Mouse (Mus musculus) effector memory CD4-positive, alpha-beta T cell, adult 7 months (primary cell): ENCODE measurements around the gene Rbm5. TPM values are rescaled to one million over a fixed set of nuclear protein-coding genes. Genes with fewer than 3 reads are reported as not detected.

Experiments
- polyA plus RNA-seq: library from polyadenylated mRNA; unstranded; fragments of 100-300 nt; shearing (Covaris generic); gene quantifications from one replicate; pipeline ENCODE4 v1.2.1, GENCODE M21; 2017

The Rbm5 gene
- 229 TPM for polyA plus RNA-seq

GRCm38 (mm10) chr9:107770374-107771290 lies at the start of gene Rbm5:
Rbm5 (minus strand) TSS chr9:107770996.

GRCm38 (mm10) chr9:107709697-107710483 lies 60.9 kb downstream of the Rbm5 start, which contains the start of gene Sema3f:
Sema3f (minus strand) TSS chr9:107710475.

Other genes with a start within 250 kb of the Rbm5 start
- 67.0 TPM for gene Tmem115, start 237.1 kb downstream of the Rbm5 start, polyA plus RNA-seq
- 25.0 TPM for gene Cyb561d2, start 228.8 kb downstream of the Rbm5 start, polyA plus RNA-seq
- gene Nprl2, start 228.8 kb downstream of the Rbm5 start, polyA plus RNA-seq = 57.8 TPM
- 1.2 TPM for gene Zmynd10, start 223.7 kb downstream of the Rbm5 start, polyA plus RNA-seq
- 112 TPM for gene Rassf1, start 219.4 kb downstream of the Rbm5 start, polyA plus RNA-seq
- gene Tusc2, start 207.7 kb downstream of the Rbm5 start, polyA plus RNA-seq = 39.9 TPM
- gene Hyal2, start 203.1 kb downstream of the Rbm5 start, polyA plus RNA-seq = 3.0 TPM
- gene Hyal1, start 194.1 kb downstream of the Rbm5 start, polyA plus RNA-seq = 2.7 TPM
- 9.8 TPM for gene Naa80, start 192.1 kb downstream of the Rbm5 start, polyA plus RNA-seq
- 1.5 TPM for gene Hyal3, start 190.2 kb downstream of the Rbm5 start, polyA plus RNA-seq
- gene Ifrd2, start 183.4 kb downstream of the Rbm5 start, polyA plus RNA-seq = 17.4 TPM
- gene Sema3b, start 161.8 kb downstream of the Rbm5 start, polyA plus RNA-seq = 0.15 TPM
- 578 TPM for gene Gnai2, start 135.6 kb downstream of the Rbm5 start, polyA plus RNA-seq
- gene Slc38a3, start 101.5 kb downstream of the Rbm5 start, polyA plus RNA-seq = not detected
- gene Gnat1, start 91.3 kb downstream of the Rbm5 start, polyA plus RNA-seq = 3.6 TPM
- not detected for gene Sema3f, start 60.5 kb downstream of the Rbm5 start, polyA plus RNA-seq
- 107 TPM for gene Rbm6, start 102.2 kb upstream of the Rbm5 start, polyA plus RNA-seq
- 18.4 TPM for gene Mon1a, start 117.2 kb upstream of the Rbm5 start, polyA plus RNA-seq
- 0.16 TPM for gene Mst1r, start 135.9 kb upstream of the Rbm5 start, polyA plus RNA-seq
- not detected for gene Actl11, start 157.5 kb upstream of the Rbm5 start, polyA plus RNA-seq
- 0.57 TPM for gene Camkv, start 164.7 kb upstream of the Rbm5 start, polyA plus RNA-seq
- gene Traip, start 179.1 kb upstream of the Rbm5 start, polyA plus RNA-seq = 2.4 TPM
- gene Uba7, start 204.5 kb upstream of the Rbm5 start, polyA plus RNA-seq = 150 TPM
- not detected for gene Gm20661, start 212.1 kb upstream of the Rbm5 start, polyA plus RNA-seq
- 0.88 TPM for gene Inka1, start 214.9 kb upstream of the Rbm5 start, polyA plus RNA-seq
- not detected for gene Cdhr4, start 221.5 kb upstream of the Rbm5 start, polyA plus RNA-seq
- not detected for gene Gm20662, start 225.4 kb upstream of the Rbm5 start, polyA plus RNA-seq
- gene Ip6k1, start 231.5 kb upstream of the Rbm5 start, polyA plus RNA-seq = 137 TPM